Mouse (Mus musculus): ENCODE measurements around the gene Raver2. TPM values are rescaled to one million over a fixed set of nuclear protein-coding genes. Genes with fewer than 3 reads are reported as not detected.
"Not testable (repeated sequence)": the region's sequence is repeated elsewhere in the genome, so short reads cannot be mapped to it uniquely, and the experiment has no call there.

The Raver2 gene
- total RNA-seq, 2 experiments from 2014 or later, result not detected

GRCm38 (mm10) chr4:101090630-101091029 lies 21.8 kb downstream of the Raver2 start:
- ATAC-seq (replicated peaks; ENCODE audit: low FRiP score, poor library complexity, severe bottlenecking), result not testable (repeated sequence)

GRCm38 (mm10) chr4:101093292-101093691 lies 24.5 kb downstream of the Raver2 start:
- no peak for ATAC-seq (replicated peaks; ENCODE audit: low FRiP score, poor library complexity, severe bottlenecking)

GRCm38 (mm10) chr4:101107122-101107521 lies 38.3 kb downstream of the Raver2 start:
- no peak for ATAC-seq (replicated peaks; ENCODE audit: low FRiP score, poor library complexity, severe bottlenecking)

- no peak for ATAC-seq (replicated peaks; ENCODE audit: low FRiP score, poor library complexity, severe bottlenecking)
Measured at GRCm38 (mm10) chr4:101121002-101121401, 52.2 kb downstream of the Raver2 start.

GRCm38 (mm10) chr4:101135013-101135412 lies 66.2 kb downstream of the Raver2 start:
- no peak for ATAC-seq (replicated peaks; ENCODE audit: low FRiP score, poor library complexity, severe bottlenecking)

- no peak for ATAC-seq (replicated peaks; ENCODE audit: low FRiP score, poor library complexity, severe bottlenecking)
Measured at GRCm38 (mm10) chr4:101135909-101136308, 67.1 kb downstream of the Raver2 start.

- no peak for ATAC-seq (replicated peaks; ENCODE audit: low FRiP score, poor library complexity, severe bottlenecking)
Measured at GRCm38 (mm10) chr4:101137975-101138374, 69.2 kb downstream of the Raver2 start.

GRCm38 (mm10) chr4:101141768-101142167 lies 73.0 kb downstream of the Raver2 start:
- ATAC-seq (replicated peaks; ENCODE audit: low FRiP score, poor library complexity, severe bottlenecking), result no peak

GRCm38 (mm10) chr4:101143901-101144300 lies 75.1 kb downstream of the Raver2 start:
- ATAC-seq (replicated peaks; ENCODE audit: low FRiP score, poor library complexity, severe bottlenecking), result no peak

GRCm38 (mm10) chr4:101144361-101144760 lies 75.6 kb downstream of the Raver2 start:
- ATAC-seq (replicated peaks; ENCODE audit: low FRiP score, poor library complexity, severe bottlenecking), result no peak

GRCm38 (mm10) chr4:101144790-101145189 lies 76.0 kb downstream of the Raver2 start:
- no peak for ATAC-seq (replicated peaks; ENCODE audit: low FRiP score, poor library complexity, severe bottlenecking)

- ATAC-seq (replicated peaks; ENCODE audit: low FRiP score, poor library complexity, severe bottlenecking), result peak; percentile 64
Measured at GRCm38 (mm10) chr4:101146047-101146745, 77.4 kb downstream of the Raver2 start.

GRCm38 (mm10) chr4:101146891-101147655 lies 78.3 kb downstream of the Raver2 start:
- ATAC-seq (replicated peaks; ENCODE audit: low FRiP score, poor library complexity, severe bottlenecking), result no peak

- ATAC-seq (replicated peaks; ENCODE audit: low FRiP score, poor library complexity, severe bottlenecking), result peak; percentile 76
Measured at GRCm38 (mm10) chr4:101155541-101155940, 86.8 kb downstream of the Raver2 start.

- no peak for ATAC-seq (replicated peaks; ENCODE audit: low FRiP score, poor library complexity, severe bottlenecking)
Measured at GRCm38 (mm10) chr4:101157476-101157875, 88.7 kb downstream of the Raver2 start.

GRCm38 (mm10) chr4:101158282-101158681 lies 89.5 kb downstream of the Raver2 start:
- no peak for ATAC-seq (replicated peaks; ENCODE audit: low FRiP score, poor library complexity, severe bottlenecking)

- ATAC-seq (replicated peaks; ENCODE audit: low FRiP score, poor library complexity, severe bottlenecking), result no peak
Measured at GRCm38 (mm10) chr4:101159191-101159764, 90.5 kb downstream of the Raver2 start.

- no peak for ATAC-seq (replicated peaks; ENCODE audit: low FRiP score, poor library complexity, severe bottlenecking)
Measured at GRCm38 (mm10) chr4:101160821-101161220, 92.0 kb downstream of the Raver2 start.

GRCm38 (mm10) chr4:101164189-101164588 lies 95.4 kb downstream of the Raver2 start:
- ATAC-seq (replicated peaks; ENCODE audit: low FRiP score, poor library complexity, severe bottlenecking), result no peak

GRCm38 (mm10) chr4:101164673-101165072 lies 95.9 kb downstream of the Raver2 start:
- no peak for ATAC-seq (replicated peaks; ENCODE audit: low FRiP score, poor library complexity, severe bottlenecking)

GRCm38 (mm10) chr4:101165776-101166175 lies 97.0 kb downstream of the Raver2 start:
- no peak for ATAC-seq (replicated peaks; ENCODE audit: low FRiP score, poor library complexity, severe bottlenecking)

All from erythroid progenitor cell, adult 5-6 weeks (primary cell).